Mouse (Mus musculus) forebrain, embryonic 13.5 days (tissue): ENCODE measurements around the gene Prox1. TPM values are rescaled to one million over a fixed set of nuclear protein-coding genes. Genes with fewer than 3 reads are reported as not detected.

Experiments used
- ATAC-seq: fragments of 200-750 bp; cut with Nextera tagmentation; 2 replicates; pipeline ENCODE4 v1.8.0; 2017
- H3K27ac ChIP-seq: fragments of 300-500 bp; sonication (generic); 2 replicates; pipeline ENCODE4 v1.5.1; 2015; ENCODE audit warnings: inconsistent platforms, mild to moderate bottlenecking, moderate library complexity
- H3K27me3 ChIP-seq: fragments of 300-500 bp; sonication (generic); 2 replicates; pipeline ENCODE4 v1.6.1; 2015; ENCODE audit warnings: mild to moderate bottlenecking, inconsistent platforms
- H3K36me3 ChIP-seq: fragments of 300-500 bp; sonication (generic); 2 replicates; pipeline ENCODE4 v1.6.1; 2015; ENCODE audit warnings: mild to moderate bottlenecking, inconsistent platforms; ENCODE audit not compliant: poor library complexity, severe bottlenecking
- H3K4me1 ChIP-seq: fragments of 300-500 bp; sonication (generic); 2 replicates; pipeline ENCODE4 v1.6.1; 2015; ENCODE audit warnings: inconsistent platforms
- H3K4me2 ChIP-seq: fragments of 300-500 bp; sonication (generic); 2 replicates; pipeline ENCODE4 v1.6.1; 2015; ENCODE audit warnings: inconsistent platforms, mild to moderate bottlenecking, moderate library complexity
- H3K4me3 ChIP-seq: fragments of 300-500 bp; sonication (generic); 2 replicates; pipeline ENCODE4 v1.5.1; 2015; ENCODE audit warnings: mild to moderate bottlenecking, inconsistent platforms
- H3K9ac ChIP-seq: fragments of 300-500 bp; sonication (generic); 2 replicates; pipeline ENCODE4 v1.6.1; 2015; ENCODE audit warnings: mild to moderate bottlenecking, inconsistent platforms
- H3K9me3 ChIP-seq: fragments of 300-500 bp; sonication (generic); replicated peaks from 2 replicates; pipeline ENCODE4 v1.6.1; 2016; ENCODE audit warnings: inconsistent platforms
- WGBS: fragments of 180-500 bp; shearing (Covaris S2); methylation state at CpG from one replicate; pipeline ENCODE4 v1.1.7; 2015; 5-methylcytosine and 5-hydroxymethylcytosine counted together
- polyA plus RNA-seq: library from polyadenylated mRNA; unstranded; fragments of >200 nt; fragmentation: Nextera tagmentation; extraction: Ambion mirVana; gene quantifications from 2 replicates; pipeline ENCODE4 v1.2.1, GENCODE M21; 2015

Prox1 gene
- polyA plus RNA-seq, 1 experiment from 2014 or later, result 10.9 TPM

DNA sequence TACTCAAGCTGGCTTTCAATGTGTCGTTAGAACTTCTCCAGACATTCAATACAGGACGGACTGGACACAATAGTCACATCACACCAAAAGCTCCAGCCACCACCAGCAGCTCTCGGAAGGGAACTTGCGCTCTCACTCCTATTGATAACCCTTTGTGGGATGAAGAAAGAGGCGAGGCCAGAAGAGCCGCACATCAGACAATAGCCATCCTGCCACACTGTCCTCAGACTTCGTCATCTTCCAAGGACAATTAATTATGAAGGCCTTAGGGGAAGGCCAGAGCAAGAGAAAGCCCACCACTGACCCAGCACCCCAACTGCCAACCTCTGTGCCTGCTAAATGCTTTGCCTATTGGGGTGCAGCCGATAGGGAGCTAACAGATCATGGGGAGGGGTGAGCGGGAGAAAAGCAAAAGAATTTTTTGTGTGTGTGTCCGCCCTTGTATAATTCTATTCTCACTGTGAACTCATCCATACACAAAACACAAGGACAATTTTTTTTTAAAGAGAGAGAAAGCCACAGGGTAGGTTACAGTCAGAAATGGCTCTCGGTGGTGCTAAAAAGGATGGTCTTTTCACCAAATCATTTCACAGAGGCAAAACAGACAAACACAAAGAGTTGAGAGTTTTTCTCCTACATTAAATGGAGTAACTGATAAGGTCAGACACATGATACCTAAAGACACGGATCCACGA is 30.7 kb downstream of the Prox1 start:
- H3K4me1 ChIP-seq, result peaks cover 47% of the 10 kb centered on the region
- H3K4me3 ChIP-seq, result no peak overlapping the region
- H3K36me3 ChIP-seq, result peaks cover 10% of the 10 kb centered on the region; the same call in 1 of the 2 replicates
- H3K27me3 ChIP-seq, result peaks cover 26% of the 10 kb centered on the region
- no peak overlapping the region for H3K4me2 ChIP-seq
- no peaks in the 10 kb centered on the region for H3K9me3 ChIP-seq
- no peak overlapping the region for H3K27ac ChIP-seq
- WGBS, result 36% methylated on average over 13 of the region's 13 CpGs
- no peak for ATAC-seq
- H3K9ac ChIP-seq, result no peak overlapping the region

DNA sequence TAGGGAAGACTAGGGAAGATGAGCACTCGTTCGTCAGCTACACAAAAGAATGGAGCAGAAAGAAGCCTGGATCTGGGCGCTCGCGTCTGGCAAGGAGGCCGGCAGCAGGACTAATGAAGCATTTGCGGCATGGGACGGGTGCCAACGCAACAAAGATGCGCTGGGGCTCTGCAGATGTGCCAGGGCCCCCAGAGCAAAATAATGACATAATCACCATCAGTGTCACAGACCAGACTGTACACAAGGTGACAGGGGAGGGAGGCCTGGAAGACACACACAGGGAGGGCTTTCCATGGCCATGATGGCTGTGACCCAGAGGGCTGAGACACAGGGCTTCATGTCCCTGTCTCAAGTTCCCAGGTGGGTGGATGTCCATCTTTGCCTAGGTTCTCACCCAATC is 32.6 kb downstream of the Prox1 start:
- Histone ChIP-seq H3K9me3 (no peaks in the 10 kb centered on the region), H3K4me2 (no peak overlapping the region), H3K9ac (no peak overlapping the region), H3K4me1 (peaks cover 44% of the 10 kb centered on the region), H3K36me3 (no peaks in the 10 kb centered on the region), H3K27me3 (peaks cover 22% of the 10 kb centered on the region), H3K27ac (peak overlapping the region; percentile 42), H3K4me3 (no peak overlapping the region)
- WGBS, result 57% methylated on average over 10 of the region's 10 CpGs
- peak; percentile 52; the same call in 1 of the 2 replicates for ATAC-seq

DNA sequence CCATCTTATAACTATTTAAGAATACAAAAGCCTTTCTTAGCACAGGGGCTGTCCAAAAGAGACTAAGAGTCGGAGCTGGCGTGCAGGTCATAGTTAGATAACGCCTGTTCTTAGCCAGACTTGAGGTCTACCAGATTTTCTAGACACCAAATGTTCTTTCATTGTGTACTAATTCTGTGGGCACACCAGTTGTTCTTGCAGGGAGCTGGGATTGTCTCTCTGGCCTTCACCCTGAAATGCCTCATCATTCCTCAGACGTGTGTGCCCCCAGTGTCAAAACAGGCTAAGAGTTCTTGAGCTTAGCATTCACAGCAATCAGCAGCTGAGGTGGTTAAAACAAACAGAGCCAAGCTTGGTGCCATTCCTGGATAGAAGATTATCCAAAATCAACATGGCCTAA is 37.6 kb downstream of the Prox1 start:
- no peak overlapping the region for H3K4me3 ChIP-seq
- no peaks in the 10 kb centered on the region for H3K9me3 ChIP-seq
- H3K4me2 ChIP-seq, result no peak overlapping the region
- ATAC-seq, result no peak
- no peak overlapping the region for H3K9ac ChIP-seq
- peaks cover 37% of the 10 kb centered on the region for H3K4me1 ChIP-seq
- H3K27me3 ChIP-seq, result 0 out of 2 replicates have a peak, but pooled peaks cover 4% of the 10 kb centered on the region
- H3K27ac ChIP-seq, result no peak overlapping the region
- 41% methylated on average over 4 of the region's 4 CpGs for WGBS
- no peaks in the 10 kb centered on the region for H3K36me3 ChIP-seq

DNA sequence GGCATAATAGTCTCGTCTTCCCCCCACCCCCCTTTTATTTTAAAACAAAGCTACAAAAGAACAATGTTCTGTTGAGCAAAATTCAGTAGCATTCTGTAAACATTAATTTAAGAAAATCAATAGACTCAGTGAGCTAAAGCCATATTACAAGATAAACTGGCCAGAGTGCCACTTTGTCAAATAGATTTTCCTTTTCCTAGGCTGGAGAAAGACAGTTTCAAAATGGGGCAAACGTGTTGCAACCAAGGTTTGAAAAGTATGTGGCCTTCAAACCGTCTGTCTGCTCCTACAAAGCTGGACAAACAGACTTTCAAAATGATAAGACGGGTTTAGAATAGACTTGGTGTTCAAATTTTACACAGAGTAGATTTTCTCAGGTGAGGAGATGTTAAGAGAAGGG is 39.6 kb downstream of the Prox1 start:
- WGBS, result 61% methylated on average over 4 of the region's 4 CpGs
- no peaks in the 10 kb centered on the region for H3K36me3 ChIP-seq
- no peak overlapping the region for H3K4me3 ChIP-seq
- H3K9me3 ChIP-seq, result no peaks in the 10 kb centered on the region
- peaks cover 35% of the 10 kb centered on the region for H3K4me1 ChIP-seq
- no peak overlapping the region for H3K9ac ChIP-seq
- H3K4me2 ChIP-seq, result no peak overlapping the region
- H3K27me3 ChIP-seq, result peaks cover 7% of the 10 kb centered on the region; the same call in 1 of the 2 replicates
- ATAC-seq, result no peak
- H3K27ac ChIP-seq, result no peak overlapping the region

DNA sequence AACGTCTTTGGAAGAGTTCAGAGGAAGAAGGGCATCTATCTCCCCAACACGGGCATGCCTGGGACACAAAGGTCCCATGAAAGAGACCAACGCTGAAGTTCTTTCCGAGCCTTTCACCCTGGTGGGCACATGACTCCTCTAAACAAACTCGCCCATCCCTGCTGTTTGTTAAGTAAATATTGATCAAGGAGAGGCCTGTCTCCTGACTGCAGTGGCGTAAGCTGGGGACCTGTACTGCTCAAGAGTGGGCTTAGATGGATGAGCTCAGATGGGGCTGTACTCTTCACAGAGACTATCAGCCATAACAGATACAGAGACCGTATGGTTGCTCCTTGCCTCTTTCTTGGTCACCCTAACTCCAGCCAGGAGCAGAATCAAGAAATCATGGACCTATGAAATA is 41.0 kb downstream of the Prox1 start:
- Histone ChIP-seq H3K4me3 (no peak overlapping the region), H3K27me3 (peaks cover 7% of the 10 kb centered on the region; the same call in 1 of the 2 replicates), H3K9me3 (no peaks in the 10 kb centered on the region), H3K9ac (no peak overlapping the region), H3K4me1 (peaks cover 35% of the 10 kb centered on the region), H3K36me3 (no peaks in the 10 kb centered on the region), H3K4me2 (no peak overlapping the region), H3K27ac (no peak overlapping the region)
- no peak for ATAC-seq
- WGBS, result 63% methylated on average over 7 of the region's 7 CpGs

DNA sequence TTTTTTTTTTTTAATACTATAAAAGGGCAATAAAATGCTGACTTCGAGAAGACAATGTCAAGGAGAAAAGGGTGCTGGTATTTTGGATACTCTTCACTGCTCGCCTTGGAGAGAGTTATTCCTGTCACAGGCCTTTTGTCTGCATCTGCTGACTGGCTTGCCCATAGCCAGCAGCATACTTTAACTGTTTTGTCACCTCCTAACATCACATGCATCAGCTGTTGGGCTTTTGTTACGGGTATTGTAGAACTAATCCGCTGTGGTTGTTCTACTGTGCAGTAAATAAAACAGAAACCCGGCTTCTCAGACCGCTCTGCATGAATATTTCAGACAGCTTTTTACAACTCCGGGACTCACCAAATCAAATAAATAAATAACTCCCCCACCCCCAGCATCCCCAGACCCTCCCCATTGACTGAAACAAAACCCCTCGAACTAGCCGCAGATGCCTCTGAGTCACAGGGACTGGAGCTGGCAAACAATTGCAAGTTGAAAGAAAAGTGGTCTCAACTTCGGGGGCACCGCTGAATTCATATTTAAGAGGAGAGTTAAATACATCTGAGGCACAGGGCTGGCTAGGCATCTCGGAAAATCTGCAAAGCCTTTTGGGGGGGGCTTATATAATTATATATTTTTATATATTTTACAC is 41.7 kb downstream of the Prox1 start:
- 9% methylated on average over 12 of the region's 12 CpGs for WGBS
- Histone ChIP-seq H3K9me3 (no peaks in the 10 kb centered on the region), H3K36me3 (no peaks in the 10 kb centered on the region), H3K4me1 (peaks cover 35% of the 10 kb centered on the region), H3K4me3 (no peak overlapping the region), H3K9ac (no peak overlapping the region), H3K4me2 (0 out of 2 replicates have a peak overlapping the region, but pooled peaks have one; percentile 26), H3K27me3 (peaks cover 7% of the 10 kb centered on the region; the same call in 1 of the 2 replicates), H3K27ac (no peak overlapping the region)
- ATAC-seq, result no peak

DNA sequence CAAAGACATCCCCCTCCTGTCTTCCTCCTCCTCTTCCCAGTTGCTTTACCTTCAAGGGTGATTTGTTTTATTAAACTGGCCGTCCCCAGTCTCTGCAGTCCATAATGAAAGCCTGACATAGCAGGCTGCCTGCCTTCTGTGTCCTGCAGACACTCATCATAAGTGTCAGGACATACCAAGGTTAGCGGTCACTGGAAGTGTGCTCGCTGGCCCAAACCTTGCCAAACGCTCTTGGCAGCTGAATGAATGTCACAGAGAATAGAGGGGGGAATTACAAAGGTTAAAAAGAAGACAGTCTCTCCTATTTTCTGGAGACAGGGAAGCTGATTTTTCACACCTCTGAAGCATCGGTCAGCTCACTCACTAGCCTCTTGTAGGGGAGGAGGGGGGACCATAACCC is 42.6 kb downstream of the Prox1 start:
- Histone ChIP-seq H3K9ac (no peak overlapping the region), H3K9me3 (no peaks in the 10 kb centered on the region), H3K4me2 (no peak overlapping the region), H3K4me1 (peaks cover 35% of the 10 kb centered on the region), H3K36me3 (peaks cover 6% of the 10 kb centered on the region; the same call in 1 of the 2 replicates), H3K4me3 (no peak overlapping the region), H3K27me3 (peaks cover 7% of the 10 kb centered on the region; the same call in 1 of the 2 replicates), H3K27ac (no peak overlapping the region)
- no peak for ATAC-seq
- WGBS, result 23% methylated on average over 5 of the region's 5 CpGs

DNA sequence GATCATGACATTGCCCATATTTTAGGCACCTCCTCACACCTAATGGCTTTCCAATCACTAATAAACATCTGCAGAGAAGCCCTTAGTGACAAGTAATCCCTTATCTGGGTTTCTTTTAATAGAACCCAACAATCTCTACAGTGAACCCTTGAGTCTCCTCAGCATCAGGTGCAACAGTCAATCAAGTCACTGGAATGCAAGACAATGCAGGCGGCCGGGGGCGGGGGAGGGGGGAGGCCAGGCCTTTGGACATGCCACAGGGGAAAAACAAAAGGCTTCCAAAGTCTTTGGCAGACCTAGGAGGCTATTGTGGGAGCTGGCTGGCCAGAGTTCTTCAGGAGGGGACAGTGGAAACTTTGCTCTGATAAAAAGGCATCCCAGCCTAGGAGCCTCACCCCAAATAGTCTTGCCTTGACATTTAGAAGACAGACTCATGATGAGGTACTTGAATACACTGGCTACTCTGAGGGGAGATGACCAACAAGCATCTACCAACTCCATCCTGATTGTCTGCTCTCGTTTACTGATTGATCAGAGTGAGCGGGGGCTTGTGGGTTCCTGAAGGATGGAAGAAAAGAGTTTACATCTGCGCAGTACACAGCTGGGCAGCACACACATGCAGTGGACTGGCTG is 43.2 kb downstream of the Prox1 start:
- Histone ChIP-seq H3K27me3 (peaks cover 7% of the 10 kb centered on the region; the same call in 1 of the 2 replicates), H3K36me3 (peaks cover 7% of the 10 kb centered on the region; the same call in 1 of the 2 replicates), H3K4me3 (no peak overlapping the region), H3K9ac (no peak overlapping the region), H3K4me2 (no peak overlapping the region), H3K9me3 (no peaks in the 10 kb centered on the region), H3K4me1 (peaks cover 35% of the 10 kb centered on the region), H3K27ac (no peak overlapping the region)
- no peak for ATAC-seq
- 31% methylated on average over 6 of the region's 6 CpGs for WGBS

DNA sequence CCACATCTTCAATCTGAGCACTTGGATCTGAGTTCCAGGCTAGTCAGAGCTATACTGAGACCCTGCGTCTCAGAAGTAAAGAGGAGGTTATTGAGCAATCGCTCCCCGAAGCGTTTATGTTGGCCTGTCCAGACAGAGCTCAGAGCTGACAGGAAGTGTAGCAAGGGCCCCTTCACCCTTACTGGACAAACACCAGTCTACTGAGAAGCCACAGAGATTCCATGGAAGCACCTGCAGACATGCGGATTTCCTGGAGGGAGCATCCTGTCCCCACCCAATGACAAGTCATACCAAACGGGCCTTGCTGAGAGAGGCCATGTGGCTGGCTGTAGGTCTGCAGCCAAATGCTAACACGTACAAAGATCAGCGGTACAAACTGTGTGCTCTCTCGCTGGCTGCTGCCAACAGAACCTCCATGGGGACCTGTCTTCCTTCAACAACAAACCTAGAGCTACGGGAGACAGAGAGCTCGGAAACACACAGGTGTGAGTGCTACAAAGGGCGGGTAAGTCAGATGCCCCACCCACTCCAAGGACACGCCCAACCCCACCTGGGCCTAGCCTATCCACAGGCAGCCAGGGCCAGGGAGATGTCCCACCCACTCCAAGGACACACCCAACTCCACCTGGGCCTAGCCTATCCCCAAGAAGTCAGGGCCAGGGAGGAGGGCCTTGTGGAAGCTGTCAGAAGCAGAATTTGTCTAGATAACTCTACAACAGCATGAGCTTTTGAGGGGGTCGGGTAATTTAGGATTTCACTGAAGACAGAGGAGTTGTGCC is 45.4 kb downstream of the Prox1 start:
- Histone ChIP-seq H3K4me3 (no peak overlapping the region), H3K27ac (no peak overlapping the region), H3K27me3 (peaks cover 7% of the 10 kb centered on the region; the same call in 1 of the 2 replicates), H3K4me1 (peaks cover 30% of the 10 kb centered on the region), H3K4me2 (no peak overlapping the region), H3K9me3 (no peaks in the 10 kb centered on the region), H3K36me3 (peaks cover 16% of the 10 kb centered on the region), H3K9ac (no peak overlapping the region)
- WGBS, result 88% methylated on average over 14 of the region's 14 CpGs
- ATAC-seq, result no peak

DNA sequence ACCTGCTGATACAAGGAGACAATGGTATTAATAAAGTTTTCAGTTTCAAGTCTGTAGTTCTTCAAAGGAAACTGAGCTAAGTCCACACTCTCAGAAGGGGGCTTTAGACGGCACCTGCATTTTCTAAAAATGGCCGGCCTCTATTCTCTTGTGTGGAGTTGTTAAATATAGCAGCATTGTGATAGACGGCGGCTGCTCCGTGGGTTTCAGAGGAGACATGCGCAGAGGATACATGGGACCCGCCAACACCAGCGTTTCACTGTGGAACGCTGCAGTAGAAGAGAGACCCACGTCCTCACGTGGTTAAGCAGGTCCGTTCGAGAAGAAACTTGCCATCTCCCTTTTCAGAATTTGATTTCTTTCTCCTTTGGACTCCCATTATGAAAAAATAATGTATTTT is 47.1 kb downstream of the Prox1 start:
- H3K27me3 ChIP-seq, result peaks cover 7% of the 10 kb centered on the region; the same call in 1 of the 2 replicates
- no peak overlapping the region for H3K4me2 ChIP-seq
- H3K36me3 ChIP-seq, result peaks cover 16% of the 10 kb centered on the region
- peaks cover 15% of the 10 kb centered on the region for H3K4me1 ChIP-seq
- no peaks in the 10 kb centered on the region for H3K9me3 ChIP-seq
- WGBS, result 89% methylated on average over 13 of the region's 13 CpGs
- H3K27ac ChIP-seq, result no peak overlapping the region
- ATAC-seq, result no peak
- H3K9ac ChIP-seq, result no peak overlapping the region
- H3K4me3 ChIP-seq, result no peak overlapping the region

DNA sequence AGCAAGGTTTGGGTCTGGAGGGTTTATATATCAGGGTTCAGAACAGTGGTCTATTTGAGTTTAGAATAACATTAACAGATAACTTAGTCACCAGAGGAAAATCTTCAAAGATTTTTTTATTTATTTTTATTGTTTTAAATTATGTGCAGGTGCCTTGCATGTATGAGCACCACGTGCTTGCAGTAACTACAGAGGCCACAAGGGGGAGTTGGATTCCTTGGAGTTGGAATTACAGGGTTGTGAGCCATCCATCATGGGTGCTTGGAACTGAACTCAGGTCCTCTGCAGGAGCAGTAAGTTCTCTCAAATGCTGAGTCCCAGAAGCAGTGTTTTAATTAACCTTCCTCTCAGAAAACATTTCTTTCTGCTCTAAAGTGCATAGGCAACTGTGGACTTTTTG is 54.5 kb downstream of the Prox1 start:
- 87% methylated on average over 1 of the region's 1 CpGs for WGBS
- Histone ChIP-seq H3K27me3 (no peaks in the 10 kb centered on the region), H3K4me2 (no peak overlapping the region), H3K9ac (no peak overlapping the region), H3K36me3 (no peaks in the 10 kb centered on the region), H3K4me3 (no peak overlapping the region), H3K4me1 (no peaks in the 10 kb centered on the region), H3K27ac (no peak overlapping the region), H3K9me3 (no peaks in the 10 kb centered on the region; the same call in 1 of the 2 replicates)
- no peak for ATAC-seq
